8 mouse cellular contexts compared by ENCODE assay signal in genomic region chr19:57314346-57315012, GRCm38 (mm10). TPM values are rescaled to one million over a fixed set of nuclear protein-coding genes. Genes with fewer than 3 reads are reported as not detected.
DNase-seq lines count a peak whose midpoint lies in the region; ATAC-seq and TF ChIP-seq lines count a peak whose summit lies in the region.

Ablim1 (minus strand) TSS chr19:57314919.

- TF ChIP-seq EP300 in ES-Bruce4 (IDR thresholded peaks at IDR 0.05; ENCODE audit: insufficient read depth, low read depth, low read length) = no peak

- TF ChIP-seq CTCF in ES-Bruce4 (IDR thresholded peaks at IDR 0.05; ENCODE audit: low read depth, low read length) = no peak
- TF ChIP-seq CTCF in brain, embryonic 14.5 days (IDR thresholded peaks at IDR 0.05; ENCODE audit: borderline replicate concordance, extremely low read depth, insufficient read depth, insufficient read length) = peak; percentile 12; the same call in 1 of the 2 replicates
- TF ChIP-seq CTCF in testis, adult 2 months (IDR thresholded peaks at IDR 0.05; ENCODE audit: control insufficient read depth, insufficient read depth, insufficient replicate concordance, low read depth, low read length) = no peak

- no peaks in the 10 kb centered on the region for H3K36me3 ChIP-seq in ES-Bruce4 (ENCODE audit: control insufficient read depth, insufficient read depth, low read length, poor library complexity, severe bottlenecking)
- H3K36me3 ChIP-seq in forebrain, embryonic 15.5 days = no peaks in the 10 kb centered on the region
- H3K36me3 ChIP-seq in liver, embryonic 12.5 days = no peaks in the 10 kb centered on the region
- H3K36me3 ChIP-seq in testis, adult 2 months (ENCODE audit: control insufficient read depth, insufficient read depth, low read length) = no peaks in the 10 kb centered on the region

- peak; percentile 53 for DNase-seq in brain, embryonic 14.5 days (ENCODE audit: low read depth)
- DNase-seq in heart, postnatal 14 days = peak; percentile 73 to 76
- DNase-seq in kidney, postnatal 25 days = peak; percentile 89 to 95

- TF ChIP-seq POLR2A in ES-Bruce4 (IDR thresholded peaks at IDR 0.05; ENCODE audit: insufficient read depth, low read length) = no peak
- 0 out of 2 replicates have a peak, but pooled peaks have one; percentile 5 for TF ChIP-seq POLR2A in brain, embryonic 14.5 days (IDR thresholded peaks at IDR 0.05; ENCODE audit: borderline replicate concordance, extremely low read depth, insufficient read depth, insufficient read length, poor library complexity, severe bottlenecking)
- TF ChIP-seq POLR2A in testis, adult 2 months (IDR thresholded peaks at IDR 0.05; ENCODE audit: control insufficient read depth, low read depth, low read length) = no peak

- peak; percentile 73 for ATAC-seq in forebrain, embryonic 15.5 days (replicated peaks)
- ATAC-seq in liver, embryonic 12.5 days = no peak
- ATAC-seq in monocyte, adult 5-6 weeks (replicated peaks; ENCODE audit: insufficient number of reproducible peaks, low FRiP score, low TSS enrichment, poor library complexity, severe bottlenecking) = no peak

- peak within 1 kb of the TSS; percentile 3; the same call in 1 of the 2 replicates for H3K9ac ChIP-seq in ES-Bruce4 (ENCODE audit: low read depth, poor library complexity, severe bottlenecking)
- H3K9ac ChIP-seq in forebrain, embryonic 15.5 days (replicated peaks) = peak within 1 kb of the TSS; percentile 71
- H3K9ac ChIP-seq in liver, embryonic 12.5 days = peak within 1 kb of the TSS; percentile 59

- H3K27ac ChIP-seq in ES-Bruce4 (ENCODE audit: insufficient read depth, low read length) = no peak within 1 kb of the TSS
- peak within 1 kb of the TSS; percentile 86 for H3K27ac ChIP-seq in forebrain, embryonic 15.5 days (replicated peaks)
- no peak within 1 kb of the TSS for H3K27ac ChIP-seq in liver, embryonic 12.5 days
- H3K27ac ChIP-seq in testis, adult 2 months (ENCODE audit: control insufficient read depth, insufficient read depth, low read depth, low read length) = peak within 1 kb of the TSS; percentile 58

- H3K27me3 ChIP-seq in ES-Bruce4 (ENCODE audit: control insufficient read depth, insufficient read depth, low read length, poor library complexity, severe bottlenecking) = peaks cover 5% of the 10 kb centered on the region; the same call in 1 of the 2 replicates
- no peaks in the 10 kb centered on the region for H3K27me3 ChIP-seq in forebrain, embryonic 15.5 days
- H3K27me3 ChIP-seq in liver, embryonic 12.5 days (replicated peaks) = peaks cover 40% of the 10 kb centered on the region
- no peaks in the 10 kb centered on the region for H3K27me3 ChIP-seq in testis, adult 2 months (ENCODE audit: control insufficient read depth, insufficient read depth, low read length)

- H3K4me3 ChIP-seq in ES-Bruce4 (ENCODE audit: low read depth, low read length) = peak within 1 kb of the TSS; percentile 90
- peak within 1 kb of the TSS; percentile 65 for H3K4me3 ChIP-seq in forebrain, embryonic 15.5 days
- peak within 1 kb of the TSS; percentile 52 for H3K4me3 ChIP-seq in liver, embryonic 12.5 days
- H3K4me3 ChIP-seq in testis, adult 2 months (ENCODE audit: control insufficient read depth, low read depth, low read length) = peak within 1 kb of the TSS; percentile 60

- intact Hi-C loops in heart, postnatal 14 days (cut with DNase I) = loop anchor here (2.0 kb wide), 1 partner anchor 42 kb away; no protein-coding TSS in a partner anchor

- WGBS in forebrain, embryonic 15.5 days = under 1% methylated on average over 52 of the region's 52 CpGs
- WGBS in liver, embryonic 12.5 days (ENCODE audit: insufficient replicate concordance) = 3% methylated on average over 52 of the region's 52 CpGs

- no peaks in the 10 kb centered on the region for H3K4me1 ChIP-seq in ES-Bruce4 (ENCODE audit: control insufficient read depth, insufficient read depth, low read length)
- peaks cover 25% of the 10 kb centered on the region for H3K4me1 ChIP-seq in forebrain, embryonic 15.5 days
- 0 out of 2 replicates have a peak, but pooled peaks cover 17% of the 10 kb centered on the region for H3K4me1 ChIP-seq in liver, embryonic 12.5 days
- H3K4me1 ChIP-seq in testis, adult 2 months (ENCODE audit: control insufficient read depth, insufficient read depth, low read length) = peaks cover 2% of the 10 kb centered on the region; the same call in 1 of the 2 replicates

- no peaks in the 10 kb centered on the region for H3K9me3 ChIP-seq in ES-Bruce4 (replicated peaks; ENCODE audit: control insufficient read depth, insufficient read depth, low read length, poor library complexity, severe bottlenecking)
- no peaks in the 10 kb centered on the region for H3K9me3 ChIP-seq in forebrain, embryonic 15.5 days
- no peaks in the 10 kb centered on the region for H3K9me3 ChIP-seq in liver, embryonic 12.5 days (replicated peaks)

- peak within 1 kb of the TSS; percentile 91 for H3K4me2 ChIP-seq in forebrain, embryonic 15.5 days (replicated peaks)
- H3K4me2 ChIP-seq in liver, embryonic 12.5 days = peak within 1 kb of the TSS; percentile 71

RNA-seq across cellular contexts. Expression of gene Ablim1, which starts in this region (rescaled TPM):
- polyA plus RNA-seq in ES-Bruce4 (2011; ENCODE audit: insufficient read depth, insufficient read length, low read depth, missing spikeins) = 12.2 and 13.9 TPM in 2 replicates
- polyA plus RNA-seq in brain, embryonic 14.5 days (2012; rRNA removed) = 19.3 and 40.7 TPM in 2 replicates
- polyA plus RNA-seq in forebrain, embryonic 15.5 days (2015; fragmentation: Nextera tagmentation; extraction: Ambion mirVana) = 37.8 TPM in 2 replicates
- 100 to 1,000 TPM; 489 to 510 TPM for total RNA-seq in heart, postnatal 14 days (2021)
- 6.1 and 7.8 TPM in 2 replicates for polyA plus RNA-seq in liver, embryonic 12.5 days (2016; fragmentation: Nextera tagmentation; extraction: Ambion mirVana)
- total RNA-seq in monocyte, adult 5-6 weeks (2017) = 62.1 to 195 TPM (median 62.9 TPM) in 3 replicates
- polyA plus RNA-seq in testis, adult 2 months (2012; rRNA removed) = 3.0 and 4.1 TPM in 2 replicates

Comparison
In these comparisons a context has a peak if more than half of its experiments do, and no peak if none do; other contexts are left out.
1. H3K27ac ChIP-seq: peak in forebrain, embryonic 15.5 days (single experiment) and testis, adult 2 months (single experiment); none in ES-Bruce4 (single experiment) and liver, embryonic 12.5 days (single experiment).
2. H3K9ac ChIP-seq: peak in every context shown above with its lines; median percentile 71 in forebrain, embryonic 15.5 days; 59 in liver, embryonic 12.5 days; 3 in ES-Bruce4.
3. Peak in every context shown above with its lines, with median percentiles within 50 percentile points of each other: H3K4me3 ChIP-seq and DNase-seq.